Mouse (Mus musculus): ENCODE results near the gene Xlr5a.
"Not testable (repeated sequence)": the region's sequence is repeated elsewhere in the genome, so short reads cannot be mapped to it uniquely, and the experiment has no call there.

Gene Xlr5a

GRCm38 (mm10) chrX:73292876-73293275 is at the start of gene Xlr5a, which contains the start of gene Xlr5c:
Xlr5a (minus strand) TSS chrX:73292976.
Xlr5c (minus strand) TSS chrX:73292976.
- not testable (repeated sequence) for DNase-seq (ENCODE audit: low spot score)

GRCm38 (mm10) chrX:73342483-73342895 is 49.7 kb upstream of the Xlr5a start, which contains the start of gene Zfp275:
Zfp275 (plus strand) TSS chrX:73342621.
- DNase-seq (ENCODE audit: low spot score): peak; percentile 25

GRCm38 (mm10) chrX:73342068-73342467 is 49.3 kb upstream of the Xlr5a start:
- no peak for DNase-seq (ENCODE audit: low spot score)

- no peak for DNase-seq (ENCODE audit: low spot score)
Observed at GRCm38 (mm10) chrX:73341473-73341872, 48.7 kb upstream of the Xlr5a start.

GRCm38 (mm10) chrX:73336740-73337139 is 44.0 kb upstream of the Xlr5a start, which contains the start of gene Gm45015:
Gm45015 (minus strand) TSS chrX:73336840.
- no peak for DNase-seq (ENCODE audit: low spot score)

- DNase-seq (ENCODE audit: low spot score): no peak
Observed at GRCm38 (mm10) chrX:73333548-73333947, 40.8 kb upstream of the Xlr5a start.

GRCm38 (mm10) chrX:73327215-73327614 is 34.4 kb upstream of the Xlr5a start:
- no peak for DNase-seq (ENCODE audit: low spot score)

- DNase-seq (ENCODE audit: low spot score): no peak
Observed at GRCm38 (mm10) chrX:73321029-73321428, 28.3 kb upstream of the Xlr5a start.

- DNase-seq (ENCODE audit: low spot score): no peak
Observed at GRCm38 (mm10) chrX:73312522-73312921, 19.7 kb upstream of the Xlr5a start.

GRCm38 (mm10) chrX:73295745-73296144 is 3.0 kb upstream of the Xlr5a start:
- DNase-seq (ENCODE audit: low spot score): not testable (repeated sequence)

- DNase-seq (ENCODE audit: low spot score): not testable (repeated sequence)
Observed at GRCm38 (mm10) chrX:73265270-73265669, 27.5 kb downstream of the Xlr5a start, which contains the start of gene Xlr3c. Xlr3c (minus strand) TSS chrX:73265390.

GRCm38 (mm10) chrX:73262428-73262827 is 30.3 kb downstream of the Xlr5a start:
- not testable (repeated sequence) for DNase-seq (ENCODE audit: low spot score)

- not testable (repeated sequence) for DNase-seq (ENCODE audit: low spot score)
Observed at GRCm38 (mm10) chrX:73242821-73243325, 49.9 kb downstream of the Xlr5a start, which contains the start of gene Xlr4c. Xlr4c (minus strand) TSS chrX:73243130.

GRCm38 (mm10) chrX:73229288-73229687 is 63.5 kb downstream of the Xlr5a start:
- DNase-seq (ENCODE audit: low spot score): no peak

GRCm38 (mm10) chrX:73228606-73229214 is 64.1 kb downstream of the Xlr5a start:
- DNase-seq (ENCODE audit: low spot score): peak; percentile 16

- peak; percentile 59 for DNase-seq (ENCODE audit: low spot score)
Observed at GRCm38 (mm10) chrX:73227914-73228605, 64.7 kb downstream of the Xlr5a start, which contains the start of gene F8a. F8a (plus strand) TSS chrX:73228291.

- no peak for DNase-seq (ENCODE audit: low spot score)
Observed at GRCm38 (mm10) chrX:73225365-73225764, 67.4 kb downstream of the Xlr5a start.

GRCm38 (mm10) chrX:73213819-73214564 is 78.8 kb downstream of the Xlr5a start, which contains the start of gene Xlr4b:
Xlr4b (plus strand) TSS chrX:73214333.
- not testable (repeated sequence) for DNase-seq (ENCODE audit: low spot score)

GRCm38 (mm10) chrX:73191934-73192333 is 100.8 kb downstream of the Xlr5a start, which contains the start of gene Xlr3b:
Xlr3b (plus strand) TSS chrX:73192207.
- not testable (repeated sequence) for DNase-seq (ENCODE audit: low spot score)

- DNase-seq (ENCODE audit: low spot score): not testable (repeated sequence)
Observed at GRCm38 (mm10) chrX:73176889-73177288, 115.9 kb downstream of the Xlr5a start, which contains the start of gene Spin2d. Spin2d (minus strand) TSS chrX:73176989.

- not testable (repeated sequence) for DNase-seq (ENCODE audit: low spot score)
Observed at GRCm38 (mm10) chrX:73149350-73149749, 143.4 kb downstream of the Xlr5a start, which contains the start of gene DXBay18. DXBay18 (minus strand) TSS chrX:73149450.

GRCm38 (mm10) chrX:73148496-73148895 is 144.3 kb downstream of the Xlr5a start, which contains the start of gene Xlr5b:
Xlr5b (plus strand) TSS chrX:73148796.
- DNase-seq (ENCODE audit: low spot score): not testable (repeated sequence)

Measured in spleen, adult 12 weeks (tissue).